Mouse (Mus musculus): ENCODE measurements around the gene Rubcnl. TPM values are rescaled to one million over a fixed set of nuclear protein-coding genes. Genes with fewer than 3 reads are reported as not detected.

Rubcnl gene
- polyA plus RNA-seq, 1 experiment from 2014 or later = 0.69 TPM

GRCm38 (mm10) chr14:75010346-75010745 is 5.5 kb upstream of the Rubcnl start:
- 25% methylated on average over 4 of the region's 4 CpGs for WGBS (ENCODE audit: insufficient replicate concordance)
- Histone ChIP-seq H3K27ac (ENCODE audit: low read depth) (peak overlapping the region; percentile 34; the same call in 1 of the 2 replicates), H3K36me3 (replicated peaks; ENCODE audit: insufficient read depth, low read length) (no peaks in the 10 kb centered on the region), H3K4me2 (ENCODE audit: low read depth, low read length) (0 out of 2 replicates have a peak overlapping the region, but pooled peaks have one; percentile 40), H3K4me1 (ENCODE audit: insufficient read depth) (peaks cover 14% of the 10 kb centered on the region), H3K9ac (replicated peaks) (no peak overlapping the region), H3K4me3 (ENCODE audit: low read depth, low read length) (no peak overlapping the region), H3K27me3 (ENCODE audit: insufficient read depth, low read length) (no peaks in the 10 kb centered on the region), H3K9me3 (ENCODE audit: low read length) (no peaks in the 10 kb centered on the region)
- DNase-seq (no peak), ATAC-seq (no peak)
- TF ChIP-seq EP300 (IDR thresholded peaks at IDR 0.05; ENCODE audit: low read depth) (no peak), CTCF (IDR thresholded peaks at IDR 0.05; ENCODE audit: low read depth) (no peak)

DNA sequence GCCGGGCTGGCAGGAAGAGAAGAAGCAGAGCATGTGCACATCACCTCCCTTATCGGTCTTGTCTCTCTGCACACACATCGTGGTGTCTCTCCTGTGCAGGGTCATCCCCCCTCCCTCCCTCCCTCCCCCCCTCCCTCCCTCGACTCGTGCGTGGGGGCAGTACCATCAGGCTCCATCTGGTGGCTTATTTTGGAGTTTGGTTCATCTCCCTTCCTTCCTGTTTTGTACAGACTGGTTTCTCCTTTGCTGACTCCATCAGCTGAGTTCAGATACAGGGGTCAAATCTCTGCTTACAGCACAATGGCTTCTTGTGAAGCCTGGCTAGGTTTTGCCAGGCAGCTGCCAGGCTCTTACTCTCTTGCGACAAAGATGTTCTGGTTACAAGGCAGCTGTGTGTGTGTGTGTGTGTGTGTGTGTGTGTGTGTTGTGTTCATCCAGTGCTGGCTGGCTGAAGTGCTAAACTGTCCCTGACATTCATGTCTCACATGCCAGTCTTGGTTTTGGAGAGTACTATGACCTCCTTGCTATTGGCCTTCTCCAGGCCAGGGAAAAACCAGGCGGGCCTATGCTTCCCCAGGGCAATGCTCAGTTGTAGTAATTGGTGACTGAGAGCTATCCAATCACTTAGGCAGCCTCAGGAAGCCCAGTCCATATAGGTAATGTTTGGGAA is 4.7 kb upstream of the Rubcnl start:
- peak; percentile 45 for DNase-seq
- peak; percentile 72 for ATAC-seq
- Histone ChIP-seq H3K4me1 (ENCODE audit: insufficient read depth) (peaks cover 14% of the 10 kb centered on the region), H3K27me3 (ENCODE audit: insufficient read depth, low read length) (no peaks in the 10 kb centered on the region), H3K27ac (ENCODE audit: low read depth) (peak overlapping the region; percentile 40; the same call in 1 of the 2 replicates), H3K4me2 (ENCODE audit: low read depth, low read length) (0 out of 2 replicates have a peak overlapping the region, but pooled peaks have one; percentile 40), H3K4me3 (ENCODE audit: low read depth, low read length) (no peak overlapping the region), H3K9ac (replicated peaks) (no peak overlapping the region), H3K36me3 (replicated peaks; ENCODE audit: insufficient read depth, low read length) (no peaks in the 10 kb centered on the region), H3K9me3 (ENCODE audit: low read length) (no peaks in the 10 kb centered on the region)
- 16% methylated on average over 8 of the region's 8 CpGs for WGBS (ENCODE audit: insufficient replicate concordance)
- TF ChIP-seq CTCF (IDR thresholded peaks at IDR 0.05; ENCODE audit: low read depth) (peak; percentile 48), EP300 (IDR thresholded peaks at IDR 0.05; ENCODE audit: low read depth) (no peak)

DNA sequence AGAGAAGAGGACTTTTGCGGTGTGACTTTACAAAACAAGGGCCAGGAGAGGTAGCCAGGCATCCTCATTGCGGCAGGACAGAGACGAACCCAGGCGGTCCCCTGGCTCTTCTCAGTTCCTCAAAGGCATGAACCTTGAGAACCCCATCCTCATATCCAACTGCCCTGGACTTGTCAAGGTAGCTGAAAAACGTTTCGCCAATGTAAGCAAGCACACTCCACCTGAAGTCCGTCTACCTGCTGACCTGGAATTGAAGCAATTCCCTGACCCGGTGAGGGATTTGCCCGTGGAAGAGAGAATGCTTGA is 841 bp downstream of the Rubcnl start:
- peak overlapping the region; percentile 72 for H3K27ac ChIP-seq (ENCODE audit: low read depth)
- H3K36me3 ChIP-seq (replicated peaks; ENCODE audit: insufficient read depth, low read length) = no peaks in the 10 kb centered on the region
- H3K27me3 ChIP-seq (ENCODE audit: insufficient read depth, low read length) = no peaks in the 10 kb centered on the region
- DNase-seq (no peak), ATAC-seq (no peak)
- 58% methylated on average over 9 of the region's 9 CpGs for WGBS (ENCODE audit: insufficient replicate concordance)
- peak overlapping the region; percentile 68; the same call in 1 of the 2 replicates for H3K9ac ChIP-seq (replicated peaks)
- H3K4me3 ChIP-seq (ENCODE audit: low read depth, low read length) = peak overlapping the region; percentile 69
- peaks cover 10% of the 10 kb centered on the region for H3K4me1 ChIP-seq (ENCODE audit: insufficient read depth)
- H3K4me2 ChIP-seq (ENCODE audit: low read depth, low read length) = peak overlapping the region; percentile 94
- TF ChIP-seq EP300 (IDR thresholded peaks at IDR 0.05; ENCODE audit: low read depth) (no peak), CTCF (IDR thresholded peaks at IDR 0.05; ENCODE audit: low read depth) (no peak)
- no peaks in the 10 kb centered on the region for H3K9me3 ChIP-seq (ENCODE audit: low read length)

GRCm38 (mm10) chr14:75017277-75017676 is 1.4 kb downstream of the Rubcnl start:
- peak; percentile 47 for DNase-seq
- TF ChIP-seq EP300 (IDR thresholded peaks at IDR 0.05; ENCODE audit: low read depth) = no peak
- no peak for TF ChIP-seq CTCF (IDR thresholded peaks at IDR 0.05; ENCODE audit: low read depth)
- 55% methylated on average over 7 of the region's 7 CpGs for WGBS (ENCODE audit: insufficient replicate concordance)
- Histone ChIP-seq H3K27me3 (ENCODE audit: insufficient read depth, low read length) (no peaks in the 10 kb centered on the region), H3K36me3 (replicated peaks; ENCODE audit: insufficient read depth, low read length) (no peaks in the 10 kb centered on the region), H3K27ac (ENCODE audit: low read depth) (peak overlapping the region; percentile 72), H3K4me2 (ENCODE audit: low read depth, low read length) (peak overlapping the region; percentile 94), H3K4me1 (ENCODE audit: insufficient read depth) (peaks cover 10% of the 10 kb centered on the region), H3K4me3 (ENCODE audit: low read depth, low read length) (0 out of 2 replicates have a peak overlapping the region, but pooled peaks have one; percentile 69), H3K9ac (replicated peaks) (no peak overlapping the region), H3K9me3 (ENCODE audit: low read length) (no peaks in the 10 kb centered on the region)
- ATAC-seq = no peak

GRCm38 (mm10) chr14:75017877-75018825 is 2.3 kb downstream of the Rubcnl start:
- 79% methylated on average over 18 of the region's 18 CpGs for WGBS (ENCODE audit: insufficient replicate concordance)
- H3K4me2 ChIP-seq (ENCODE audit: low read depth, low read length) = no peak overlapping the region
- no peaks in the 10 kb centered on the region for H3K9me3 ChIP-seq (ENCODE audit: low read length)
- no peak overlapping the region for H3K27ac ChIP-seq (ENCODE audit: low read depth)
- no peak overlapping the region for H3K9ac ChIP-seq (replicated peaks)
- H3K27me3 ChIP-seq (ENCODE audit: insufficient read depth, low read length) = no peaks in the 10 kb centered on the region
- TF ChIP-seq EP300 (IDR thresholded peaks at IDR 0.05; ENCODE audit: low read depth) = no peak
- TF ChIP-seq CTCF (IDR thresholded peaks at IDR 0.05; ENCODE audit: low read depth) = no peak
- ATAC-seq = no peak
- no peaks in the 10 kb centered on the region for H3K36me3 ChIP-seq (replicated peaks; ENCODE audit: insufficient read depth, low read length)
- DNase-seq = no peak
- peaks cover 10% of the 10 kb centered on the region for H3K4me1 ChIP-seq (ENCODE audit: insufficient read depth)
- no peak overlapping the region for H3K4me3 ChIP-seq (ENCODE audit: low read depth, low read length)

DNA sequence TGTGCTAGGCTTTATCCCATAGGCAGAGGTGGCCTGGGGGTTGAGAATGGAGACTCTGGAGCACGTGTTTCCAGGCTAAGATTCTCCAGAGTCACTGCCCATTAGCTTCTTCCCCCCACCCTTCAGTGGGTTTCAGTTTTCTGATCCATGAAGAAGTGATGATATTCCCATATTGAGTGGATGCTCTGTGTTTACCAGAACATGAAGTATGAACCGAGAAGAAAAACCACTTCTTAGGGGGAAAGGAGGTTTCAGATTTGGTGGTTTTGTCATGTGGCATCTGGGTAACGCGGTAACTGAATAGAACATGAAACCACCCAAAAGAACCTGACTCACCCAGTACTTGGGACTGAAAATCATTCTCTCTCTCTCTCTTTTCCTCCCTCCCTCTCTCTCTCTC is 3.0 kb downstream of the Rubcnl start:
- Histone ChIP-seq H3K36me3 (replicated peaks; ENCODE audit: insufficient read depth, low read length) (no peaks in the 10 kb centered on the region), H3K27ac (ENCODE audit: low read depth) (no peak overlapping the region), H3K4me3 (ENCODE audit: low read depth, low read length) (no peak overlapping the region), H3K4me2 (ENCODE audit: low read depth, low read length) (no peak overlapping the region), H3K9me3 (ENCODE audit: low read length) (no peaks in the 10 kb centered on the region), H3K27me3 (ENCODE audit: insufficient read depth, low read length) (no peaks in the 10 kb centered on the region), H3K4me1 (ENCODE audit: insufficient read depth) (peaks cover 10% of the 10 kb centered on the region), H3K9ac (replicated peaks) (no peak overlapping the region)
- no peak for TF ChIP-seq EP300 (IDR thresholded peaks at IDR 0.05; ENCODE audit: low read depth)
- TF ChIP-seq CTCF (IDR thresholded peaks at IDR 0.05; ENCODE audit: low read depth) = no peak
- ATAC-seq = no peak
- no peak for DNase-seq
- 52% methylated on average over 4 of the region's 4 CpGs for WGBS (ENCODE audit: insufficient replicate concordance)
